Mouse (Mus musculus) cortical plate, adult 2 months (tissue): Measurements from ENCODE around the gene Nat10.

Experiments
- CTCF ChIP-seq: fragments of 200-500 bp; IDR thresholded peaks from 2 replicates; pipeline ENCODE4 v1.5.1; 2011; ENCODE audit warnings: mild to moderate bottlenecking, control low read depth, low read length; ENCODE audit not compliant: insufficient read depth; ENCODE audit errors: extremely low read depth
- POLR2A ChIP-seq: fragments of 200-500 bp; IDR thresholded peaks from 2 replicates; pipeline ENCODE4 v1.6.1; 2011; ENCODE audit warnings: mild to moderate bottlenecking, low read length, control low read depth; ENCODE audit not compliant: insufficient read depth; ENCODE audit errors: extremely low read depth

- no peak for TF ChIP-seq POLR2A
- no peak for TF ChIP-seq CTCF
Observed at GRCm38 (mm10) chr2:103749091-103749490, 12.0 kb downstream of the Nat10 start.
